In the genomic region with DNA sequence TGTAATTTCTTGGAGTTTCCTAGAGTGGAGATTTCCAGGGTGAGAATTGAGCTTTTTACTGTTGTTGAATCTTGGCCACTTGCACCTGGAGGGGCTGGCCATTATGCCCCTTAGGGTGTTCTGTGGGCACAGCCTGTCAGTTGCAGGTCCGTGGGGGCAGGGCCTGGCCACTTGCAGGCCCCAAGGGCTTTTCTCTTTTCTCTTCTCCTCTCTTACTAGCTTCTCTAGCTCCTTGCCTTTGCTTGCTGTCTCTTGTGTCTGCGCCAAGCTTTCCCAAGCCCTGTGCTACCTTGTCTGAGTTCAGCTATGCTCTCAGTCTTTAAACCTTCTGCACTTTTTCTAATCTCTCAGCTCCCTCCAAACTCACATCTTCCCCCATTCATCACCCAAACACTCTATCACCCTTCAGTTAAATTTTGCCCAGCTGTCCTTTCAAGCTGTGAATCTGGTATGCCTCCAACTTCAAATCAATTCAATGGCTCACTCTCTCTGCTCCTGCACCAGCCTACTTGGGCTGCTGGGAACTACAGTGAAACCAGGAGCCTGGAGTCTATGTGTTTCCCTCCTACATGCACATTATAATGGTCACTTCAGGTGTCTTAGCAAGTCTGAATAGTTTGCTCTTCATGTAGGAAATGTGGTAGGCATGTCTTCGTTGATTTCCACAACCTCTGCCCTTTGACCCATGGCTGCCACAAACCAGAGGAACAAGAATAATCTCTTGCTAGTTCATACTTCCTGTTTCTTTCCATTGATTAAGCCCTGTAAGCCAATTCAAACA, we compare ENCODE assay signal across 20 mouse cellular contexts. TPM values are rescaled to one million over a fixed set of nuclear protein-coding genes. Genes with fewer than 3 reads are reported as not detected.
DNase-seq lines count a peak whose midpoint lies in the region; ATAC-seq and TF ChIP-seq lines count a peak whose summit lies in the region.
"Had no signal": no experiment of that assay in that cellular context is flagged by ENCODE, and none has a peak within 500 bp of the region (broad histone marks: within the 10 kb centered on the region; RNA-seq: fewer than 3 reads in every experiment).

No protein-coding gene starts in this region.

- no peak overlapping the region for H3K27ac ChIP-seq in liver, embryonic 11.5 days (ENCODE audit: low read depth, low read length)
- 0 out of 2 replicates have a peak overlapping the region, but pooled peaks have one; percentile 19 for H3K27ac ChIP-seq in bone marrow macrophage, adult 2 months (ENCODE audit: insufficient read depth, low read depth, low read length)
- H3K27ac ChIP-seq: forebrain, embryonic 13.5 days; liver, embryonic 13.5 days; macrophage; midbrain, embryonic 12.5 days; neural tube, embryonic 13.5 days had no signal

- peak; percentile 57 for ATAC-seq in frontal cortex, adult (ENCODE audit: low TSS enrichment)
- ATAC-seq in liver, embryonic 11.5 days (replicated peaks; ENCODE audit: low FRiP score): no peak
- ATAC-seq in megakaryocyte, adult 5-6 weeks (ENCODE audit: poor library complexity, severe bottlenecking): peak; percentile 67
- ATAC-seq: activated CD4-positive, CD25-positive, alpha-beta regulatory T cell, adult 4 months; forebrain, embryonic 13.5 days had no signal

- H3K4me3 ChIP-seq in liver, embryonic 11.5 days (ENCODE audit: low read depth, low read length): no peak overlapping the region
- no peak overlapping the region for H3K4me3 ChIP-seq in bone marrow macrophage, adult 2 months (ENCODE audit: insufficient read depth, low read length)
- H3K4me3 ChIP-seq: forebrain, embryonic 13.5 days; liver, embryonic 13.5 days; midbrain, embryonic 12.5 days; neural tube, embryonic 13.5 days had no signal

- DNase-seq in frontal cortex, postnatal 14 days (ENCODE audit: low spot score in 2 of 2): no peak
- peak; percentile 26 for DNase-seq in liver, embryonic 11.5 days (ENCODE audit: low spot score)
- no peak for DNase-seq in liver
- no peak for DNase-seq in kidney, adult 9 months
- no peak for DNase-seq in cerebellum, postnatal 36 days
- DNase-seq: adrenal gland, postnatal 14 days; cerebellum, adult 2 months; gastrocnemius, postnatal 25 days; left cerebral cortex, postnatal 4 days; liver, embryonic 13.5 days; right cerebral cortex, postnatal 14 days had no signal

- no peak overlapping the region for H3K4me2 ChIP-seq in liver, embryonic 11.5 days
- H3K4me2 ChIP-seq: forebrain, embryonic 13.5 days; liver, embryonic 13.5 days; midbrain, embryonic 12.5 days; neural tube, embryonic 13.5 days had no signal

- H3K9ac ChIP-seq in liver, embryonic 11.5 days (ENCODE audit: low read depth, low read length): no peak overlapping the region
- H3K9ac ChIP-seq: forebrain, embryonic 13.5 days; liver, embryonic 13.5 days; midbrain, embryonic 12.5 days; neural tube, embryonic 13.5 days had no signal

- no peaks in the 10 kb centered on the region for H3K9me3 ChIP-seq in liver, embryonic 11.5 days (ENCODE audit: control insufficient read depth, low read length)
- H3K9me3 ChIP-seq: forebrain, embryonic 13.5 days; G1E; liver, embryonic 13.5 days; midbrain, embryonic 12.5 days; neural tube, embryonic 13.5 days had no signal

- H3K4me1 ChIP-seq in liver, embryonic 11.5 days (replicated peaks; ENCODE audit: control insufficient read depth, insufficient read depth, low read length): no peaks in the 10 kb centered on the region
- H3K4me1 ChIP-seq in bone marrow macrophage, adult 2 months (ENCODE audit: control insufficient read depth, insufficient read depth, low read length): peaks cover 13% of the 10 kb centered on the region
- H3K4me1 ChIP-seq: forebrain, embryonic 13.5 days; midbrain, embryonic 12.5 days; neural tube, embryonic 13.5 days had no signal

- no peak for TF ChIP-seq CTCF in bone marrow macrophage, adult 2 months (IDR thresholded peaks at IDR 0.05; ENCODE audit: low read depth, low read length)

- H3K36me3 ChIP-seq in liver, embryonic 11.5 days (ENCODE audit: control insufficient read depth, insufficient read depth, low read length): no peaks in the 10 kb centered on the region
- H3K36me3 ChIP-seq: G1E; liver, embryonic 13.5 days; midbrain, embryonic 12.5 days; neural tube, embryonic 13.5 days had no signal

- 60% methylated on average over 3 of the region's 3 CpGs for WGBS in liver, embryonic 11.5 days

- TF ChIP-seq POLR2A in bone marrow macrophage, adult 2 months (IDR thresholded peaks at IDR 0.05; ENCODE audit: borderline replicate concordance, low read depth, low read length): no peak

- no peaks in the 10 kb centered on the region for H3K27me3 ChIP-seq in liver, embryonic 11.5 days (replicated peaks; ENCODE audit: control insufficient read depth, insufficient read depth, low read length)
- H3K27me3 ChIP-seq: forebrain, embryonic 13.5 days; liver, embryonic 13.5 days; midbrain, embryonic 12.5 days; neural tube, embryonic 13.5 days had no signal

RNA-seq across cellular contexts. Expression of gene Mocs1, which starts 5.7 kb away (rescaled TPM):
- 15.8 and 16.2 TPM in 2 replicates for polyA plus RNA-seq in liver, embryonic 11.5 days (2014; fragmentation: Nextera tagmentation; extraction: Ambion mirVana)
- polyA plus RNA-seq in bone marrow macrophage, adult 2 months (2012; ENCODE audit: insufficient read depth, insufficient read length, missing spikeins): 34.5 and 35.0 TPM in 2 replicates
- total RNA-seq in megakaryocyte, adult 5-6 weeks (2015): 56.6 and 60.7 TPM in 2 replicates
- 24.3 and 43.1 TPM in 2 replicates for total RNA-seq in megakaryocyte, adult 5-6 weeks (2017)
